Mouse (Mus musculus) liver, embryonic 11.5 days (tissue): ENCODE measurements at regions not wholly inside any gene's neighbourhood (a gene's known extent, or its start where the extent isn't known, plus 50 kb on each side); places are given as distances from the start of the nearest gene placed in this dataset.

Experiments
- ATAC-seq: fragments of 200-750 bp; cut with Nextera tagmentation; replicated peaks from 2 replicates; pipeline ENCODE4 v1.8.0; 2017; ENCODE audit warnings: moderate number of reproducible peaks, mild to moderate bottlenecking, moderate TSS enrichment, moderate library complexity; ENCODE audit not compliant: low FRiP score
- DNase-seq: peaks from one replicate; pipeline ENCODE4 v3.0.0-alpha.2; 2017; ENCODE audit warnings: low spot score
- H3K27ac ChIP-seq: fragments of 300-500 bp; sonication (generic); 2 replicates; pipeline ENCODE4 v1.5.1; 2014; ENCODE audit warnings: mild to moderate bottlenecking, low read depth, low read length, control low read depth
- H3K27me3 ChIP-seq: fragments of 300-500 bp; sonication (generic); replicated peaks from 2 replicates; pipeline ENCODE4 v1.6.1; 2014; ENCODE audit warnings: low read length, mixed read lengths; ENCODE audit not compliant: control insufficient read depth, insufficient read depth
- H3K36me3 ChIP-seq: fragments of 300-500 bp; sonication (generic); 2 replicates; pipeline ENCODE4 v1.6.1; 2014; ENCODE audit warnings: mild to moderate bottlenecking, low read length, moderate library complexity, mixed read lengths; ENCODE audit not compliant: control insufficient read depth, insufficient read depth
- H3K4me1 ChIP-seq: fragments of 300-500 bp; sonication (generic); replicated peaks from 2 replicates; pipeline ENCODE4 v1.6.1; 2014; ENCODE audit warnings: low read length, mixed read lengths; ENCODE audit not compliant: control insufficient read depth, insufficient read depth
- H3K4me2 ChIP-seq: fragments of 300-500 bp; sonication (generic); 2 replicates; pipeline ENCODE4 v1.6.1; 2014; ENCODE audit warnings: mild to moderate bottlenecking, control low read depth, moderate library complexity
- H3K4me3 ChIP-seq: fragments of 300-500 bp; sonication (generic); 2 replicates; pipeline ENCODE4 v1.5.1; 2014; ENCODE audit warnings: low read depth, low read length, control low read depth
- H3K9ac ChIP-seq: fragments of 300-500 bp; sonication (generic); 2 replicates; pipeline ENCODE4 v1.6.1; 2014; ENCODE audit warnings: low read depth, low read length, control low read depth
- H3K9me3 ChIP-seq: fragments of 300-500 bp; sonication (generic); 2 replicates; pipeline ENCODE4 v1.6.1; 2016; ENCODE audit warnings: low read length, inconsistent platforms, mixed read lengths; ENCODE audit not compliant: control insufficient read depth
- WGBS: fragments of 180-500 bp; shearing (Covaris S2); extraction: QIAGEN DNeasy Blood & Tissue Kit; methylation state at CpG from one replicate; pipeline ENCODE4 v1.1.7; 2014; 5-methylcytosine and 5-hydroxymethylcytosine counted together

GRCm38 (mm10) chr3:51089036-51089669 is 135.1 kb upstream of the Noct start:
- Histone ChIP-seq H3K9ac (no peak overlapping the region), H3K4me2 (no peak overlapping the region), H3K36me3 (no peaks in the 10 kb centered on the region), H3K9me3 (no peaks in the 10 kb centered on the region), H3K27ac (no peak overlapping the region), H3K4me1 (no peaks in the 10 kb centered on the region), H3K27me3 (no peaks in the 10 kb centered on the region), H3K4me3 (no peak overlapping the region)
- DNase-seq (no peak), ATAC-seq (no peak)
- WGBS: 73% methylated on average over 10 of the region's 10 CpGs

GRCm38 (mm10) chr3:51091478-51091877 is 132.8 kb upstream of the Noct start:
- no peaks in the 10 kb centered on the region for H3K9me3 ChIP-seq
- no peak for ATAC-seq
- no peaks in the 10 kb centered on the region for H3K27me3 ChIP-seq
- no peak overlapping the region for H3K9ac ChIP-seq
- WGBS: 76% methylated on average over 4 of the region's 4 CpGs
- H3K4me1 ChIP-seq: no peaks in the 10 kb centered on the region
- no peak overlapping the region for H3K4me3 ChIP-seq
- no peaks in the 10 kb centered on the region for H3K36me3 ChIP-seq
- H3K27ac ChIP-seq: no peak overlapping the region
- no peak overlapping the region for H3K4me2 ChIP-seq
- DNase-seq: no peak

DNA sequence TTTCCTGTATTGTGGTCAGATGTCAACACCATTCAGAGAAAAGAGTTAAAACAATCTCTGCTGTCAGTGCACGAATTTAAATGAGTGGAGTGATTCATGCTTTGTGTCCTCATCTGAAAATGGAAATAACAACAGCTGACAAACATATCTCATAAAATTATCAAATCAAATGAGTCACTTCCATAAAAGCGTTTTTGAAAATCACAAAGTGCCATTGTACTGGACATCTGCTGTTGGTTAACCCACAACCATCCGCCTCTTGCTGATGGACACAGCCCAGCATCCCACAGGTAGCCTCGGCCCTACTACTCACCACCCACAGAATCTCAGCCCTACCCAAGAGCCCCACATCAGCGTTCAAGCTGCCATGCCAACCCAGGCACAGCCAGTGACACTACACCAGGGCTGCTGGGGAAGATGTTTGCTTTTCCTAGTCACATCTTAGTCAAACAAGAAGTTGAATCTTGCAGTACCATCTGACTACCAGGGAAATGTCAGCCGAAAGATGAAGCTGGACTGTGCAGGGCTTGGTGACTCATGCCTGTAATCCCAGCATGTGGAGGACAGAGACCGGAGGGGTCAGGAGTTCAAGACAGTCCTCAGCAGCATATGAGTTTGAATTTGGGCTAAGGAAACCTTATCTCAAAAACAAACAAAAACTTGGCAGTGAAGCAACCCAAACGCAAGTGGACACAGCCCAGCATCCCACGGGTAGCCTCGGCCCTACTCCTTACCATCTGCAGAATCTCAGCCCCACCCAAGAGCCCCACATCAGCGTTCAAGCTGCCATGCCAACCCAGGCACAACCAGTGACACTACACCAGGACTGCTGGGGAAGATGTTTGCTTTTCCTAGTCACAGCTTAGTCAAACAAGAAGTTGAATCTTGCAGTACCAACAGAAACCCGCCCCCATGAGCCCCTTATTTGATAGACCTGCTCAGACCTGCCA is 131.9 kb upstream of the Noct start:
- no peak for ATAC-seq
- no peak overlapping the region for H3K9ac ChIP-seq
- no peaks in the 10 kb centered on the region for H3K27me3 ChIP-seq
- H3K27ac ChIP-seq: no peak overlapping the region
- no peak for DNase-seq
- no peaks in the 10 kb centered on the region for H3K4me1 ChIP-seq
- H3K9me3 ChIP-seq: no peaks in the 10 kb centered on the region
- 68% methylated on average over 12 of the region's 12 CpGs for WGBS
- no peak overlapping the region for H3K4me2 ChIP-seq
- no peaks in the 10 kb centered on the region for H3K36me3 ChIP-seq
- no peak overlapping the region for H3K4me3 ChIP-seq

GRCm38 (mm10) chr3:51095847-51096447 is 128.3 kb upstream of the Noct start:
- ATAC-seq: no peak
- Histone ChIP-seq H3K36me3 (no peaks in the 10 kb centered on the region), H3K9ac (no peak overlapping the region), H3K4me3 (no peak overlapping the region), H3K4me2 (no peak overlapping the region), H3K27me3 (no peaks in the 10 kb centered on the region), H3K9me3 (no peaks in the 10 kb centered on the region), H3K4me1 (no peaks in the 10 kb centered on the region), H3K27ac (no peak overlapping the region)
- DNase-seq: no peak
- WGBS: 48% methylated on average over 14 of the region's 14 CpGs

DNA sequence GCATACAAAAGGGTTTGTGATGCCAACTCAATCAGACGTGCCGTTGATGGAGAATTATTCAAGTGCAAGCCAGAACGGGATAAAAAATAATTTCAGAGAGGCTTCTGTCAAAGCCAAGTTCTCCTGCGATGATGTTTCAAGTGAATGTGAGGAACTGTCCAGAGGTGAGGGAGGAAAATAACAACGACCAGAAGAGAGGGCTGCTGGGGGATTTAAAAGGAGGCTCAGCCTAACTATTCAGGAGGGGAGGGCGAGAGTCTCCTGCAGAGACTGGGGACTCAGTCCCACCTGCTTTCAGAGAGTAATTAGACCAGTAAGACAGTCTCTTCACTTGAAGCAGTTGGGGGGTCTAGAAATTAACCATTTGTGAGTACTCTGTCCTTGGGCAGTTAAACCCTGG is 127.7 kb upstream of the Noct start:
- no peak overlapping the region for H3K9ac ChIP-seq
- H3K4me2 ChIP-seq: no peak overlapping the region
- H3K9me3 ChIP-seq: no peaks in the 10 kb centered on the region
- H3K4me3 ChIP-seq: no peak overlapping the region
- ATAC-seq (no peak), DNase-seq (no peak)
- no peaks in the 10 kb centered on the region for H3K4me1 ChIP-seq
- WGBS: 47% methylated on average over 6 of the region's 6 CpGs
- H3K36me3 ChIP-seq: no peaks in the 10 kb centered on the region
- no peak overlapping the region for H3K27ac ChIP-seq
- no peaks in the 10 kb centered on the region for H3K27me3 ChIP-seq

GRCm38 (mm10) chr3:51097362-51097761 is 126.9 kb upstream of the Noct start:
- Histone ChIP-seq H3K4me2 (no peak overlapping the region), H3K9me3 (no peaks in the 10 kb centered on the region), H3K4me3 (no peak overlapping the region), H3K27ac (no peak overlapping the region), H3K27me3 (no peaks in the 10 kb centered on the region), H3K9ac (no peak overlapping the region), H3K4me1 (no peaks in the 10 kb centered on the region), H3K36me3 (no peaks in the 10 kb centered on the region)
- ATAC-seq (no peak), DNase-seq (no peak)
- 76% methylated on average over 10 of the region's 10 CpGs for WGBS

DNA sequence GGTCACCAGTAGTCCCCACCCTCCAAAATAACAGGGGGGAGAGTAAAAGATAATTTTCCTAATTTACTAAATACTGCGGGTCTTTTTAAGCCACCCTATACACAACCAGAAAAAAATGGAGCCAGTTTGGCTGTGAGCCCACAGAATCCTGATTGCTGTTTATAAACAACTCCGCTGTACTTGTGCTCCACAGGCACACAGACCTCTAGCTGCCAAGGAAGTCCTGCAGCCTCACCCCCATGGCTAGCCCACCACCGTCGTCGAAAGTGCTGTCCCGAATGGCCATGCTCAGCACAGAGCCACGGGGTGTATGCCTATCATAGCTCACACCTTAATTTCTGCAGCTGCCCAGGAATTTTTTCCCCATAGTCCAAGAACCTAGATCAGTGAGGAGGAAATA is 124.3 kb upstream of the Noct start:
- Histone ChIP-seq H3K36me3 (no peaks in the 10 kb centered on the region), H3K9me3 (no peaks in the 10 kb centered on the region), H3K4me3 (no peak overlapping the region), H3K27me3 (no peaks in the 10 kb centered on the region), H3K4me1 (no peaks in the 10 kb centered on the region), H3K27ac (no peak overlapping the region), H3K9ac (no peak overlapping the region), H3K4me2 (no peak overlapping the region)
- 85% methylated on average over 7 of the region's 7 CpGs for WGBS
- ATAC-seq (no peak), DNase-seq (no peak)

- Histone ChIP-seq H3K4me3 (no peak overlapping the region), H3K4me2 (no peak overlapping the region), H3K27me3 (no peaks in the 10 kb centered on the region), H3K9me3 (no peaks in the 10 kb centered on the region), H3K27ac (no peak overlapping the region), H3K4me1 (no peaks in the 10 kb centered on the region), H3K9ac (no peak overlapping the region), H3K36me3 (no peaks in the 10 kb centered on the region)
- 71% methylated on average over 12 of the region's 12 CpGs for WGBS
- ATAC-seq (no peak), DNase-seq (no peak)
These were observed 115.5 kb upstream of the Noct start for GRCm38 (mm10) chr3:51108639-51109202.
